Mouse (Mus musculus): ENCODE results near the gene Gna14.

The Gna14 gene

GRCm38 (mm10) chr19:16511081-16511420 lies 75.5 kb downstream of the Gna14 start:
- DNase-seq (ENCODE audit: low spot score): no peak

GRCm38 (mm10) chr19:16514201-16514600 lies 78.6 kb downstream of the Gna14 start:
- DNase-seq (ENCODE audit: low spot score): no peak

- DNase-seq (ENCODE audit: low spot score): peak; percentile 11
Measured at GRCm38 (mm10) chr19:16518569-16518968, 83.0 kb downstream of the Gna14 start.

- no peak for DNase-seq (ENCODE audit: low spot score)
Measured at GRCm38 (mm10) chr19:16520608-16521007, 85.0 kb downstream of the Gna14 start.

- DNase-seq (ENCODE audit: low spot score): no peak
Measured at GRCm38 (mm10) chr19:16526302-16526880, 90.8 kb downstream of the Gna14 start.

GRCm38 (mm10) chr19:16527031-16527430 lies 91.5 kb downstream of the Gna14 start:
- no peak for DNase-seq (ENCODE audit: low spot score)

GRCm38 (mm10) chr19:16528225-16528828 lies 92.8 kb downstream of the Gna14 start:
- no peak for DNase-seq (ENCODE audit: low spot score)

GRCm38 (mm10) chr19:16529293-16529920 lies 93.8 kb downstream of the Gna14 start:
- DNase-seq (ENCODE audit: low spot score): peak; percentile 46

- no peak for DNase-seq (ENCODE audit: low spot score)
Measured at GRCm38 (mm10) chr19:16529999-16530398, 94.4 kb downstream of the Gna14 start.

- DNase-seq (ENCODE audit: low spot score): peak; percentile 54
Measured at GRCm38 (mm10) chr19:16534311-16534710, 98.7 kb downstream of the Gna14 start.

GRCm38 (mm10) chr19:16538416-16538815 lies 102.9 kb downstream of the Gna14 start:
- no peak for DNase-seq (ENCODE audit: low spot score)

- no peak for DNase-seq (ENCODE audit: low spot score)
Measured at GRCm38 (mm10) chr19:16543688-16544087, 108.1 kb downstream of the Gna14 start.

GRCm38 (mm10) chr19:16556988-16557387 lies 121.4 kb downstream of the Gna14 start:
- DNase-seq (ENCODE audit: low spot score): no peak

GRCm38 (mm10) chr19:16557971-16558370 lies 122.4 kb downstream of the Gna14 start:
- peak; percentile 22 for DNase-seq (ENCODE audit: low spot score)

- no peak for DNase-seq (ENCODE audit: low spot score)
Measured at GRCm38 (mm10) chr19:16558570-16558969, 123.0 kb downstream of the Gna14 start.

GRCm38 (mm10) chr19:16559243-16559896 lies 123.8 kb downstream of the Gna14 start:
- DNase-seq (ENCODE audit: low spot score): no peak

- no peak for DNase-seq (ENCODE audit: low spot score)
Measured at GRCm38 (mm10) chr19:16562676-16563075, 127.1 kb downstream of the Gna14 start.

GRCm38 (mm10) chr19:16576790-16577189 lies 141.2 kb downstream of the Gna14 start:
- no peak for DNase-seq (ENCODE audit: low spot score)

- DNase-seq (ENCODE audit: low spot score): no peak
Measured at GRCm38 (mm10) chr19:16579656-16580260, 144.2 kb downstream of the Gna14 start.

- no peak for DNase-seq (ENCODE audit: low spot score)
Measured at GRCm38 (mm10) chr19:16580501-16580900, 144.9 kb downstream of the Gna14 start.

GRCm38 (mm10) chr19:16584546-16584945 lies 149.0 kb downstream of the Gna14 start:
- DNase-seq (ENCODE audit: low spot score): no peak

GRCm38 (mm10) chr19:16585379-16585778 lies 149.8 kb downstream of the Gna14 start:
- DNase-seq (ENCODE audit: low spot score): peak; percentile 45

All from adipocyte (in vitro differentiated cells).